Mouse (Mus musculus): ENCODE results near the gene 4930564D02Rik. TPM values are rescaled to one million over a fixed set of nuclear protein-coding genes. Genes with fewer than 3 reads are reported as not detected.

4930564D02Rik gene
- total RNA-seq, 2 experiments from 2014 or later: not detected

DNA sequence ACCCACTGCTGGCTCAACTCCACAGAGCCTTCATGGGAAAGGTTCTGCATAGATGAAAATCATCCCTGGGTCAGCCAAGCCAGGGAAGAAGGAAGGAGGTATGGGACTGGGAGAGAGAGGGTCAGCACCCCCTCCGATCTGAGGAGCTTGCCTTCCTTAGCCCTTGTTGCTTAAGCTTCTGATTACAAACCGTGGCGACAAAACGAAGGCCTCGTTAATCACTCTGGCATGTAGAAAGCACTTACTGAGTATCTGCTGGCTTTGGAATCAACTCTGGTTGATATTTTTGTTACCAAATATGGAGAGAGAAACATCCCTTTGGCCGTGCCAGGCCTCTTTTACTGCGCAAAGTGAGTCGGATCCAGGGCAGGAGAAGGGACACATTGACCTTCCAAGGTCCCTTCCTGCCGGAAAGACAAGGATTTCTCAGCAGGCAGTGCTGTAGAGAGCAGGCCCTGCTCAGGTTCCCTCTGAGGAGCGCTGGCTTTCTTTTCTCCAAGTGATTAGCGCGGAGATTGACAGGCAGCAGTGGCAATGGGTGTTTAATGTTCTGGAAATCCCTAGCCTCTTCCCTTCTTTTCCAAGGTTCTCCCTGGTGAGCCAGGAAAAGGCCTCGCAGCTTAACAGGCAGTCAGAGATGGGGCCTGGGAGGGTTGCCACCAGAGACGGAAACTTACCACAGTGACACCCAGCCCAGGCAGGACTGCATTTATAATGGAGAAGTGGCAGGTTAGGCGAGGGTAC, 33.1 kb downstream of the 4930564D02Rik start:
- DNase-seq: no peak
- intact Hi-C loops (cut with DNase I): no loop called here

DNA sequence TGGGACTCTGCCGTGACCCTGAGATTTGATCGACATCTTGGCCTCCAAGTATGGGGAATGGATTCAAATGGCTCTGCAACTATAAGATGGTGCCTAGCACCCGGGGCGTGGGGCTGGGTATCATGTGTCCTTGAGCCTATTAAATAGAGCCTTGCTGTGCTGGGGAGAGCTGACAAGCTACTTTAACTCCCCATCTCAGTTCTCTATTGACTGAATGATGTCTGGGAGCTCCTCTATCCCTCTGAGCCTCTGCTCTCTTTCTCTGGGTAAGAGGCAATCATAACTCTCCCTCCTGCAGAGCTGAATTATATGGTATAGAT, 33.6 kb downstream of the 4930564D02Rik start:
- no peak for DNase-seq
- intact Hi-C loops (cut with DNase I): no loop called here

- DNase-seq: no peak
- intact Hi-C loops (cut with DNase I): no loop called here
These were observed 39.2 kb downstream of the 4930564D02Rik start for GRCm38 (mm10) chr3:105105827-105106226.

DNA sequence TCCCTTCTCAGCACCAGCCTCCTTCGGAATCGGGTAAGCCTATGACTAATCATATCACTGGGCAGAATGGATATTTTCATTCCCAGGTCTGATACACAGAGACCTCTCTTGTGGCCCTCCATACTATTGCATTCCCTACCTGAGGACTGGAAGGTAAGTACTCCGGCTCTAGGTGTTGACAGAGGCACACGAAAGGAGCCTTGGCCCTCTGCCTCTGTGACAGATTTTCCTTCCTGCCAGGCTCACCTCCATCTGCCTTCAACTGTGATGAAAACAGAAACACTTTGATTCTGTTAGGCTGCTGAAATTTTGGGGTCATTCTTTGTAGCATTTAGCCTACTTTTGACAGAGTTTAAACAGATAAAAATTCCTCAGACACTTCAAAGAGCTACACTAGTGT, 47.2 kb downstream of the 4930564D02Rik start:
- no peak for DNase-seq
- intact Hi-C loops (cut with DNase I): no loop called here

- intact Hi-C loops (cut with DNase I): no loop called here
- DNase-seq: peak; percentile 78
These were observed 47.6 kb downstream of the 4930564D02Rik start for GRCm38 (mm10) chr3:105114269-105114668.

DNA sequence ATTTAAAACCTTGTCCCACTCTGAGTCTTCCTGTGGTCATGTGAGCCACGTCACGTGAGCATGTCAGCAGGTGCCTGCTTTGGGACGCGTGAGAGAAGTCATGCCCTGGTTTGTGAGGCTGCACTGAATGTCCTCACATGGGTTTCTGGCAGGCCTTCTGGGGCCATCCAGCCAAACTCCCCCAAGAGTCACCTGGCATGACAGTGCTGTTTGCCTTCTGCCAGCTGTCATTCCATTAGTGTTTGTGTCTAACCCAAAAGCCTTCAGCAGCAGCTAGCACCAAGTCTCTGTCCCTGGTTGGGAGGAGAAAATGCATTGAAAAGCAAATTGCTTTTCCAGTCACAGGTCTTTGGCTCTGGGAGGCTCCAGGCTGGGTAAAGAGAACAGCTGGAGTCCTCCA, 50.0 kb downstream of the 4930564D02Rik start:
- peak; percentile 27 for DNase-seq
- intact Hi-C loops (cut with DNase I): no loop called here

GRCm38 (mm10) chr3:105123776-105124175, 57.1 kb downstream of the 4930564D02Rik start:
- intact Hi-C loops (cut with DNase I): no loop called here
- DNase-seq: no peak

DNA sequence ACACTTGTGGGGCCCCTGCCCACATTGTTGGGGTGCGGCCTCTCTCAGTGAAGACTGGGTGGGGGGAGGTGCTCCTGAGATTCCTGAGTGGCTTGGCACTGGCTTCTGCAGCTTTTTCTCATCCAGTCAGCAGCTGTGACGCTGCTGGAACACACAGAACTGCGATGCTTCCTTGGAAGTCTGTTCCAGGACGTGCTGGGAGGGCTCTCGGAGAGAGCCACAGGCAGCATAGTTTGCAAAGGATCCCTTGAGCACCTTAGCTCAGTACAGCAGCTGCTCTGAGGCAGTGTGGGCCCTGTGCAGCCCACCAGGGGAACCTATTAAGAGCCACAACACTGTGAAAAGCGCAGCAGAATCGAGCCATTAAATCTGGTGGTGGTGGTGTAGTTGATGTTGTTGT, 61.2 kb downstream of the 4930564D02Rik start:
- intact Hi-C loops (cut with DNase I): no loop called here
- DNase-seq: peak; percentile 31

Other genes with a start within 250 kb of the 4930564D02Rik start
- 10 to 100 TPM in 1 of 2 experiments, 1 to 10 TPM in 1; 9.2 to 11.0 TPM for gene Mov10, start 248.3 kb upstream of the 4930564D02Rik start, total RNA-seq (2021)
- 10 to 100 TPM; 37.4 to 40.9 TPM for gene St7l, start 202.8 kb upstream of the 4930564D02Rik start, total RNA-seq (2021)
- 10 to 100 TPM; 57.9 to 62.0 TPM for gene Capza1, start 202.3 kb upstream of the 4930564D02Rik start, total RNA-seq (2021)
- gene Wnt2b, start 104.9 kb upstream of the 4930564D02Rik start, total RNA-seq (2021): 1 to 10 TPM; 1.9 TPM
- gene Cttnbp2nl, start 13.7 kb upstream of the 4930564D02Rik start, total RNA-seq (2021): 10 to 100 TPM; 62.4 to 75.7 TPM

Data from left cerebral cortex, postnatal 4 days (tissue).